Mouse (Mus musculus) heart, postnatal 0 days (tissue): ENCODE data around the gene Srd5a1. TPM values are rescaled to one million over a fixed set of nuclear protein-coding genes. Genes with fewer than 3 reads are reported as not detected.

Experiments
- ATAC-seq: fragments of 200-750 bp; cut with Nextera tagmentation; 2 replicates; pipeline ENCODE4 v1.8.0; 2017; ENCODE audit warnings: low read depth, moderate number of reproducible peaks, moderate library complexity; ENCODE audit not compliant: insufficient read depth
- DNase-seq: peaks from one replicate; pipeline ENCODE4 v3.0.0-alpha.2; 2016; ENCODE audit warnings: low spot score
- H3K27ac ChIP-seq: fragments of 300-500 bp; sonication (generic); 2 replicates; pipeline ENCODE4 v1.5.1; 2014; ENCODE audit warnings: low read depth, mild to moderate bottlenecking
- H3K27me3 ChIP-seq: fragments of 300-500 bp; sonication (generic); 2 replicates; pipeline ENCODE4 v1.6.1; 2014; ENCODE audit warnings: low read length, mixed read lengths; ENCODE audit not compliant: control insufficient read depth, insufficient read depth
- H3K36me3 ChIP-seq: fragments of 300-500 bp; sonication (generic); replicated peaks from 2 replicates; pipeline ENCODE4 v1.6.1; 2014; ENCODE audit warnings: low read length, mixed read lengths; ENCODE audit not compliant: control insufficient read depth, insufficient read depth
- H3K4me1 ChIP-seq: fragments of 300-500 bp; sonication (generic); 2 replicates; pipeline ENCODE4 v1.6.1; 2014; ENCODE audit warnings: antibody characterized with exemption; ENCODE audit not compliant: control insufficient read depth, insufficient read depth
- H3K4me2 ChIP-seq: fragments of 300-500 bp; sonication (generic); 2 replicates; pipeline ENCODE4 v1.6.1; 2014; ENCODE audit warnings: low read depth, mild to moderate bottlenecking, low read length, moderate library complexity
- H3K4me3 ChIP-seq: fragments of 300-500 bp; sonication (generic); 2 replicates; pipeline ENCODE4 v1.5.1; 2014; ENCODE audit warnings: low read depth, low read length
- H3K9ac ChIP-seq: fragments of 300-500 bp; sonication (generic); replicated peaks from 2 replicates; pipeline ENCODE4 v1.6.1; 2014; ENCODE audit warnings: low read depth, low read length, mixed read lengths
- H3K9me3 ChIP-seq: fragments of 300-500 bp; sonication (generic); replicated peaks from 2 replicates; pipeline ENCODE4 v1.6.1; 2016; ENCODE audit warnings: low read length; ENCODE audit not compliant: control insufficient read depth
- CTCF ChIP-seq: IDR thresholded peaks from 2 replicates; pipeline ENCODE4 v1.5.1; 2016; ENCODE audit warnings: antibody characterized with exemption, control low read depth, low read depth
- EP300 ChIP-seq: IDR thresholded peaks from 2 replicates; pipeline ENCODE4 v1.6.1; 2016; ENCODE audit warnings: antibody characterized with exemption, low read depth
- WGBS: fragments of 180-500 bp; shearing (Covaris S2); extraction: QIAGEN DNeasy Blood & Tissue Kit; methylation state at CpG from one replicate; pipeline ENCODE4 v1.1.7; 2014; 5-methylcytosine and 5-hydroxymethylcytosine counted together
- polyA plus RNA-seq: library from polyadenylated mRNA; unstranded; fragments of >200 nt; fragmentation: Nextera tagmentation; extraction: Ambion mirVana; gene quantifications from 2 replicates; pipeline ENCODE4 v1.2.1, GENCODE M21; 2015
- total RNA-seq: library from RNA; depleted of rRNA; stranded (reverse); fragments of >200 nt; gene quantifications from 2 replicates; pipeline ENCODE4 v1.2.3, GENCODE M21; 2014; ENCODE audit warnings: low replicate concordance

Srd5a1 gene
- total and polyA plus RNA-seq, 2 experiments from 2014 or later: 3.3 to 3.5 TPM

- 51% methylated on average over 8 of the region's 8 CpGs for WGBS
- H3K9me3 ChIP-seq: no peaks in the 10 kb centered on the region
- no peaks in the 10 kb centered on the region for H3K27me3 ChIP-seq
- H3K36me3 ChIP-seq: no peaks in the 10 kb centered on the region
- H3K27ac ChIP-seq: no peak overlapping the region
- H3K4me3 ChIP-seq: no peak overlapping the region
- no peak for DNase-seq
- TF ChIP-seq CTCF: no peak
- no peak for TF ChIP-seq EP300
- H3K9ac ChIP-seq: no peak overlapping the region
- no peak for ATAC-seq
- no peak overlapping the region for H3K4me2 ChIP-seq
- H3K4me1 ChIP-seq: no peaks in the 10 kb centered on the region
These were observed 17.8 kb downstream of the Srd5a1 start for GRCm38 (mm10) chr13:69593453-69593852.

DNA sequence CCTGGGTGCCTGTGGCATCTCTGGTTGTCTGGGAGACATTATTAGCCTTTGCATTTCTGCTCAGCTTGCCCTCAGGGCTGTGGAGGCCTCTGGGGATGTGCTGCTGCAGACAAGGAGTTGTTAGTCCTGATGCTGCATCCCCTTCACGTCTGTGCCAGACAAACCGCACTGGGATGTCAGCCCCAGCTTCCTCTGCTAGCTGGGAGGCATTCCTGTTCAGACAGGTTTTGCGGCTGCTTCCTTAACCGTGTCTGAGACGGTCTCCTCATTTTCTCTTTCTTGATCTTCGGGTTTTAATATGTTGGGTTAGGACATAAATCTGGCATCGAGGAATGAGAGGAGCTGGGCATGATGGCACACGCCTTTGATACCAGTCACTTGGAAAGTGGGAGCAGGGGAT lies 19.0 kb downstream of the Srd5a1 start:
- Histone ChIP-seq H3K36me3 (no peaks in the 10 kb centered on the region), H3K4me1 (no peaks in the 10 kb centered on the region), H3K4me3 (no peak overlapping the region), H3K4me2 (no peak overlapping the region), H3K27me3 (no peaks in the 10 kb centered on the region), H3K27ac (no peak overlapping the region), H3K9me3 (no peaks in the 10 kb centered on the region), H3K9ac (no peak overlapping the region)
- TF ChIP-seq CTCF (no peak), EP300 (no peak)
- ATAC-seq (no peak), DNase-seq (no peak)
- 79% methylated on average over 8 of the region's 8 CpGs for WGBS

DNA sequence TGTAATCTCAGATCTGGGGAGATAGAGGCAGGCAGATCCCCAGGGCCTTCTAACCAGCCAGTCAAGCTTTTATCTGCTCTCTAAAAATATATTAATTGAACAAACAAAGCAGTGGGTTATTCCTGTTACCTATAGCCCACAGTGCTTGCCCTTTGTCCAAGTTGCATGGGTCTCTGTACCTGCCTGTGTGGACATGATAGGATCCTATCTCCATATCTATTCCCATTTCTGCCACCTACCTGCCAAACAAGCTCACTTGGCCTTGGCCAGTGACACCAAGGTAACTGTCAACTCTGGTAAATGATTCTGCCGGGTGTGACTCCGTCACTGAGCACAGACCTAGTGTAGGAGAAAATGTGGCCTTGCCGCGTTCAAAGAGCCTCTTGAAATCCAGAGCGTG lies 19.9 kb downstream of the Srd5a1 start:
- DNase-seq (no peak), ATAC-seq (no peak)
- TF ChIP-seq CTCF (no peak), EP300 (no peak)
- Histone ChIP-seq H3K27me3 (no peaks in the 10 kb centered on the region), H3K9me3 (no peaks in the 10 kb centered on the region), H3K4me1 (no peaks in the 10 kb centered on the region), H3K36me3 (no peaks in the 10 kb centered on the region), H3K4me2 (no peak overlapping the region), H3K4me3 (no peak overlapping the region), H3K9ac (no peak overlapping the region), H3K27ac (no peak overlapping the region)
- WGBS: 92% methylated on average over 5 of the region's 5 CpGs

DNA sequence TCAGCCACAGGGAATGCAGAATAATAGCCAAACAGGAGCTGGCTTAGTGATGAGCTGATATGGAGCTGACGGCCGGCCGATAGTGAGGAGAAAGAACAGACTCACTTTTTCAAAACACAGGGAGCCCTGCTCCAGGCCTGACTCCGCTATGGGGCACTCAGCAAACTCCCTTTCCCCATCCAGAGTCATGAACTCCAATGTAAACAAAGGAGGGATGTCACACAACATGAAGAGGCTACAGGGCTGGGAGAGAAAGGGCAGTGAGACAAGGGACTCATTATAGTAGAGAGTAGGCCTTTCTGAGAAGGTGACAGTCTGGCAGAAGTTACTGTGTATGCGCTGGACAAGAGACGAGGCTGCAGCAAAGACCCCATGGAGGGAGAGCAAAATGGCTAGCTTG lies 23.0 kb downstream of the Srd5a1 start:
- 46% methylated on average over 6 of the region's 6 CpGs for WGBS

GRCm38 (mm10) chr13:69587849-69588248 lies 23.4 kb downstream of the Srd5a1 start:
- Histone ChIP-seq H3K4me2 (no peak overlapping the region), H3K4me3 (no peak overlapping the region), H3K4me1 (peaks cover 5% of the 10 kb centered on the region), H3K27ac (no peak overlapping the region), H3K36me3 (no peaks in the 10 kb centered on the region), H3K9ac (no peak overlapping the region), H3K9me3 (no peaks in the 10 kb centered on the region), H3K27me3 (no peaks in the 10 kb centered on the region)
- no peak for ATAC-seq
- WGBS: 76% methylated on average over 3 of the region's 3 CpGs
- no peak for DNase-seq
- TF ChIP-seq EP300 (no peak), CTCF (no peak)

More for the DNA sequence above, 23.0 kb downstream of the Srd5a1 start:
- H3K27ac ChIP-seq: no peak overlapping the region
- H3K4me2 ChIP-seq: no peak overlapping the region
- ATAC-seq (no peak), DNase-seq (no peak)
- peaks cover 5% of the 10 kb centered on the region for H3K4me1 ChIP-seq
- H3K27me3 ChIP-seq: no peaks in the 10 kb centered on the region
- no peaks in the 10 kb centered on the region for H3K9me3 ChIP-seq
- no peaks in the 10 kb centered on the region for H3K36me3 ChIP-seq
- no peak overlapping the region for H3K9ac ChIP-seq
- no peak for TF ChIP-seq CTCF
- no peak overlapping the region for H3K4me3 ChIP-seq

- no peaks in the 10 kb centered on the region for H3K36me3 ChIP-seq
- H3K9me3 ChIP-seq: no peaks in the 10 kb centered on the region
- H3K4me2 ChIP-seq: no peak overlapping the region
- no peak overlapping the region for H3K4me3 ChIP-seq
- ATAC-seq (no peak), DNase-seq (no peak)
- no peak overlapping the region for H3K27ac ChIP-seq
- WGBS: 67% methylated on average over 10 of the region's 10 CpGs
- H3K9ac ChIP-seq: no peak overlapping the region
- no peaks in the 10 kb centered on the region for H3K27me3 ChIP-seq
- TF ChIP-seq EP300 (no peak), CTCF (no peak)
- peaks cover 5% of the 10 kb centered on the region for H3K4me1 ChIP-seq
These were observed 24.9 kb downstream of the Srd5a1 start for GRCm38 (mm10) chr13:69586337-69586736.
